Mouse (Mus musculus): ENCODE results near the gene Hist1h3e.
A peak's percentile ranks its signal among the peaks of the same experiment; 100 is the strongest.
"Not testable (repeated sequence)": the region's sequence is repeated elsewhere in the genome, so short reads cannot be mapped to it uniquely, and the experiment has no call there.

The Hist1h3e gene

GRCm38 (mm10) chr13:23561883-23562659 lies at the start of gene Hist1h3e:
Hist1h3e (minus strand) TSS chr13:23562369.
- DNase-seq (ENCODE audit: low spot score) = peak; percentile 96

GRCm38 (mm10) chr13:23611638-23612037 lies 49.5 kb upstream of the Hist1h3e start:
- no peak for DNase-seq (ENCODE audit: low spot score)

- peak; percentile 12 for DNase-seq (ENCODE audit: low spot score)
These were observed 48.2 kb upstream of the Hist1h3e start for GRCm38 (mm10) chr13:23610393-23610792.

- DNase-seq (ENCODE audit: low spot score) = no peak
These were observed 47.7 kb upstream of the Hist1h3e start for GRCm38 (mm10) chr13:23609844-23610243.

GRCm38 (mm10) chr13:23609209-23609608 lies 47.0 kb upstream of the Hist1h3e start:
- peak; percentile 36 for DNase-seq (ENCODE audit: low spot score)

- DNase-seq (ENCODE audit: low spot score) = no peak
These were observed 42.9 kb upstream of the Hist1h3e start for GRCm38 (mm10) chr13:23605052-23605451.

GRCm38 (mm10) chr13:23604452-23604851 lies 42.3 kb upstream of the Hist1h3e start:
- DNase-seq (ENCODE audit: low spot score) = no peak

GRCm38 (mm10) chr13:23603182-23603699 lies 41.1 kb upstream of the Hist1h3e start:
- no peak for DNase-seq (ENCODE audit: low spot score)

GRCm38 (mm10) chr13:23597957-23598356 lies 35.8 kb upstream of the Hist1h3e start:
- peak; percentile 77 for DNase-seq (ENCODE audit: low spot score)

- no peak for DNase-seq (ENCODE audit: low spot score)
These were observed 33.6 kb upstream of the Hist1h3e start for GRCm38 (mm10) chr13:23595622-23596372.

- no peak for DNase-seq (ENCODE audit: low spot score)
These were observed 33.0 kb upstream of the Hist1h3e start for GRCm38 (mm10) chr13:23595185-23595584.

- DNase-seq (ENCODE audit: low spot score) = no peak
These were observed 31.0 kb upstream of the Hist1h3e start for GRCm38 (mm10) chr13:23593051-23593770.

- DNase-seq (ENCODE audit: low spot score) = no peak
These were observed 30.4 kb upstream of the Hist1h3e start for GRCm38 (mm10) chr13:23592614-23593013.

- not testable (repeated sequence) for DNase-seq (ENCODE audit: low spot score)
These were observed 29.7 kb upstream of the Hist1h3e start for GRCm38 (mm10) chr13:23591886-23592285.

GRCm38 (mm10) chr13:23591206-23591605 lies 29.0 kb upstream of the Hist1h3e start:
- no peak for DNase-seq (ENCODE audit: low spot score)

GRCm38 (mm10) chr13:23586940-23587225 lies 24.7 kb upstream of the Hist1h3e start:
- DNase-seq (ENCODE audit: low spot score) = no peak

GRCm38 (mm10) chr13:23586099-23586939 lies 24.1 kb upstream of the Hist1h3e start:
- peak; percentile 45 for DNase-seq (ENCODE audit: low spot score)

- peak; percentile 92 for DNase-seq (ENCODE audit: low spot score)
These were observed 23.4 kb upstream of the Hist1h3e start for GRCm38 (mm10) chr13:23585442-23586098.

GRCm38 (mm10) chr13:23585029-23585441 lies 22.9 kb upstream of the Hist1h3e start:
- DNase-seq (ENCODE audit: low spot score) = peak; percentile 75

GRCm38 (mm10) chr13:23584331-23584730 lies 22.2 kb upstream of the Hist1h3e start:
- peak; percentile 27 for DNase-seq (ENCODE audit: low spot score)
